9 mouse cellular contexts compared by ENCODE assay signal in the genomic region with DNA sequence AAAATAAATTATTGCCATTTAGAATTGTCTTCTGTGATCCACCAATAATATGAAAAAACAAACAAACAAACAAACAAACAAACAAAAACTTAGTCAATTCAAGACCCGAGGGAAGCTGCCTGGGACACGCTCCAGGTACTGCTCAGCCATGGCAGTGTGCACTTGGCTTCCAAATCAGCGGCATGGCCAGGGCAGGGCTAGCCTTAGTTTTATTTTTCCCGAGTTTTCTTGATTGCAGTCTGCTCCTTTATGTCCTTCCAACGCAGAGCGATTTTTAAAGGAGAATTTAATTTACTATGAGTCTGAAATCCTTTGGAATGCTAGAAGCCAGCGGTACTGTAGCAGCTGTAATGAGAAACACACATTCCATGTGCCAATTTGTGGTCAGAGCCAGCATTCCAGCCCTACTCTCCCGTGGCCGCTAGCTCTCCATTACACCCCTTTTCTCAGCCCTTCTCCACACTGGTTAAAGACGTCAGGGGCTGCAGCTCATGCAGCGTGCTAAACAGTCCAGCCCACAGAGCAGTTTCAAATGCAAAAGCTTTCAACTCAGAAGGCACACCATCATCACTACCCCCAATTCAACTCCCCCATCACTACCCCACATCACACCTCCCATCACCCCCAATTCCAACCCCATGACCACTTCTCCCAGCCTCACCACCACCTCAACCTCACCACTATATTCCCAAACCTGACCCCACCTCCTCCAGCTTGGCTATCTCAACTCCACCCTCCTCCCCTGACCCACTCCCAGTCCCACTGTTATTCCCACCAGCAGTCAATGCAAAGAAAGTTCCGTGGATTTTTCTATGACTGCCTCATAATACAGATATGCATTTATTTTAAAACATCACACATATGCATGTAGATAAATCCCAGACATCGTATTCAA.
DNase-seq lines count a peak whose midpoint lies in the region; ATAC-seq lines count a peak whose summit lies in the region.
"Had no signal": no experiment of that assay in that cellular context is flagged by ENCODE, and none has a peak within 500 bp of the region (broad histone marks: within the 10 kb centered on the region; RNA-seq: fewer than 3 reads in every experiment).

No protein-coding gene starts in this region.

- ATAC-seq in heart, embryonic 13.5 days (ENCODE audit: extremely low read depth, insufficient number of reproducible peaks, low FRiP score, low TSS enrichment), result no peak
- ATAC-seq in intestine, embryonic 16.5 days, result peak; percentile 60; the same call in 1 of the 2 replicates

- DNase-seq in heart, adult 8-10 months (ENCODE audit: low spot score), result no peak
- peak; percentile 66 for DNase-seq in embryo, embryonic 11 days
- DNase-seq in mesoderm, embryonic 11.5 days (ENCODE audit: low read depth, low spot score), result peak; percentile 73
- DNase-seq in natural killer cell, adult 2 months (ENCODE audit: low spot score in 2 of 2), result no peak
- no peak for DNase-seq in adrenal gland, adult 18-20 months (ENCODE audit: low spot score in 2 of 2)
- no peak for DNase-seq in ovary, postnatal 14 days (ENCODE audit: low spot score)
- DNase-seq: cerebellum, postnatal 25 days had no signal

- 63% methylated on average over 13 of the region's 13 CpGs for WGBS in heart, embryonic 13.5 days
- WGBS in intestine, embryonic 16.5 days, result 56% methylated on average over 13 of the region's 13 CpGs

- no peaks in the 10 kb centered on the region for H3K27me3 ChIP-seq in heart, embryonic 13.5 days (replicated peaks)
- H3K27me3 ChIP-seq in intestine, embryonic 16.5 days (replicated peaks; ENCODE audit: control insufficient read depth, insufficient read depth, low read length), result no peaks in the 10 kb centered on the region

- no peak overlapping the region for H3K4me2 ChIP-seq in heart, embryonic 13.5 days
- no peak overlapping the region for H3K4me2 ChIP-seq in intestine, embryonic 16.5 days (ENCODE audit: low read depth, low read length)

- 0 out of 2 replicates have a peak overlapping the region, but pooled peaks have one; percentile 9 for H3K27ac ChIP-seq in heart, embryonic 13.5 days (replicated peaks)
- peak overlapping the region; percentile 65 for H3K27ac ChIP-seq in intestine, embryonic 16.5 days (ENCODE audit: low read length)

- H3K9me3 ChIP-seq in heart, embryonic 13.5 days, result no peaks in the 10 kb centered on the region
- H3K9me3 ChIP-seq in intestine, embryonic 16.5 days (ENCODE audit: control insufficient read depth, low read length), result no peaks in the 10 kb centered on the region

- peaks cover 7% of the 10 kb centered on the region; the same call in 1 of the 2 replicates for H3K4me1 ChIP-seq in heart, embryonic 13.5 days
- peaks cover 5% of the 10 kb centered on the region for H3K4me1 ChIP-seq in intestine, embryonic 16.5 days (ENCODE audit: control insufficient read depth, insufficient read depth, low read length)

- no peaks in the 10 kb centered on the region for H3K36me3 ChIP-seq in heart, embryonic 13.5 days
- H3K36me3 ChIP-seq in intestine, embryonic 16.5 days (ENCODE audit: control insufficient read depth, insufficient read depth, low read length), result no peaks in the 10 kb centered on the region

- no peak overlapping the region for H3K9ac ChIP-seq in heart, embryonic 13.5 days
- no peak overlapping the region for H3K9ac ChIP-seq in intestine, embryonic 16.5 days (ENCODE audit: low read depth, low read length)

- no peak overlapping the region for H3K4me3 ChIP-seq in heart, embryonic 13.5 days
- no peak overlapping the region for H3K4me3 ChIP-seq in intestine, embryonic 16.5 days (ENCODE audit: low read length)

Comparison
In these comparisons a context has a peak if more than half of its experiments do, and no peak if none do; other contexts are left out.
1. DNase-seq: peak in embryo, embryonic 11 days (single experiment) and mesoderm, embryonic 11.5 days (single experiment); none in heart, adult 8-10 months (single experiment), natural killer cell, adult 2 months (0 of 2), adrenal gland, adult 18-20 months (0 of 2) and ovary, postnatal 14 days (single experiment).